Mouse (Mus musculus): ENCODE data around the gene Hsf5. TPM values are rescaled to one million over a fixed set of nuclear protein-coding genes. Genes with fewer than 3 reads are reported as not detected.
A peak's percentile ranks its signal among the peaks of the same experiment; 100 is the strongest.

The Hsf5 gene
- polyA plus RNA-seq, 1 experiment from 2014 or later = 0.41 TPM

DNA sequence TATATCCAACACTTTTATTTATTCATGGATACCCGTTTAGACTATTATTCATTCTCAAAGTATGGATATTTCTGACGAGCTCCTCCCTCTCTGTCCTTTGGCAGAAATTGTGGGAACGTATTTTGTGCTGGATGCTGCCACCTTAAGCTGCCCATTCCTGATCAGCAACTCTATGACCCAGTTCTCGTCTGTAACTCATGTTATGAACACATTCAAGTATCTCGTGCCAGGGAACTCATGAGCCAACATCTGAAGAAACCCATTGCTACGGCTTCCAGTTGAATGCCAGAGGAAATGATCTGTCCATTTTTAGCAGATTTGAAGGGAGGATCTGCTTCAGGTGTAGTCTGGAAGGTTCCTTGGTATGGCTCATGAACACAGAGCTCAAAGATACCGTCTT lies 3.0 kb upstream of the Hsf5 start:
- Histone ChIP-seq H3K4me1 (ENCODE audit: insufficient read depth) (no peaks in the 10 kb centered on the region), H3K9ac (no peak overlapping the region), H3K4me3 (ENCODE audit: low read depth, low read length) (no peak overlapping the region), H3K4me2 (no peak overlapping the region), H3K27ac (ENCODE audit: low read depth) (no peak overlapping the region), H3K9me3 (ENCODE audit: low read depth, low read length) (no peaks in the 10 kb centered on the region), H3K27me3 (ENCODE audit: insufficient read depth, low read length) (no peaks in the 10 kb centered on the region), H3K36me3 (ENCODE audit: insufficient read depth) (peaks cover 96% of the 10 kb centered on the region)
- 86% methylated on average over 7 of the region's 7 CpGs for WGBS
- DNase-seq (no peak), ATAC-seq (ENCODE audit: insufficient read depth) (no peak)
- TF ChIP-seq CTCF (IDR thresholded peaks at IDR 0.05; ENCODE audit: low read depth) = no peak

DNA sequence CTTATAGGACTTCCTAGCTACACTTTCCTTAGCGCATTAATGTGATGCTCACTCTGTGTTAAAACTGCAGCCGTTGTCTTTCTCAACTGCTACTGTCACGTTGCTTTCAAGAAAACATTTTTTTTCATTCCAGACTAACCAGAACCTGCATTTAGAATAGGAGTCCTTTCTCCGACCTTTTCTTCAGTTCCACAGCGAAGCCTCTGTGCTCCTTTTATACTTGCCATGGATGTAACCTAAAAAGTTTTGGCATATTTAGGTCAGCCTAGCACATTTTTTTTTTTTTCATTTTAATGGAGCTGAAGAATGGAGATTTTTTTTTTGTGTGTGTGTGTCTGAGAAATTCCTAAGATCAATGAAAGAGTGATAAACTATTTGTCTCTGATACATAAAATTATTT lies 1.4 kb upstream of the Hsf5 start:
- no peak overlapping the region for H3K9ac ChIP-seq
- no peak overlapping the region for H3K27ac ChIP-seq (ENCODE audit: low read depth)
- H3K4me3 ChIP-seq (ENCODE audit: low read depth, low read length) = no peak overlapping the region
- TF ChIP-seq CTCF (IDR thresholded peaks at IDR 0.05; ENCODE audit: low read depth) = no peak
- H3K4me1 ChIP-seq (ENCODE audit: insufficient read depth) = no peaks in the 10 kb centered on the region
- no peaks in the 10 kb centered on the region for H3K9me3 ChIP-seq (ENCODE audit: low read depth, low read length)
- no peaks in the 10 kb centered on the region for H3K27me3 ChIP-seq (ENCODE audit: insufficient read depth, low read length)
- H3K36me3 ChIP-seq (ENCODE audit: insufficient read depth) = peaks cover 83% of the 10 kb centered on the region
- no peak overlapping the region for H3K4me2 ChIP-seq
- 90% methylated on average over 5 of the region's 5 CpGs for WGBS
- DNase-seq = no peak
- ATAC-seq (ENCODE audit: insufficient read depth) = no peak

DNA sequence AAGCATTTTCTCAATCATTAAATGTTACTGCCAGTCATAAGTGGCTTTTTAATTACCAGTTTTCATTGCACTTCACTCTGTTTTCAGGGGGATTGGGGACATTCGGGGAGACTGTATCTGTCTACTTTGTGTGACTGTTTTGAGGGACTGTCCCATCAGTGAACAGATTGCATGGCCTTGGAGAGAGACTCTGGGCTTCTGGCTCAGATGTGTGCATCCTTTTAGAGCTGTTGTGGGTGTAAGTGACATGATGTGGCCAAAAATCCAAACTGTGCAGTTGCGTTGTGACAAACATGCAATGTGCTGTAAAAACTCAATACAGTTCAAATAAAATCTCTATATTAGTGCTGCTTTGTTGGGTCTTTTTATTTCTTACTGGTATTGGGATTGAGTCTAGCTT lies 1.0 kb upstream of the Hsf5 start:
- DNase-seq (no peak), ATAC-seq (ENCODE audit: insufficient read depth) (no peak)
- H3K4me1 ChIP-seq (ENCODE audit: insufficient read depth) = no peaks in the 10 kb centered on the region
- H3K9me3 ChIP-seq (ENCODE audit: low read depth, low read length) = no peaks in the 10 kb centered on the region
- no peaks in the 10 kb centered on the region for H3K27me3 ChIP-seq (ENCODE audit: insufficient read depth, low read length)
- H3K4me2 ChIP-seq = no peak overlapping the region
- WGBS = 91% methylated on average over 2 of the region's 2 CpGs
- H3K36me3 ChIP-seq (ENCODE audit: insufficient read depth) = peaks cover 80% of the 10 kb centered on the region
- no peak overlapping the region for H3K27ac ChIP-seq (ENCODE audit: low read depth)
- H3K4me3 ChIP-seq (ENCODE audit: low read depth, low read length) = no peak overlapping the region
- no peak for TF ChIP-seq CTCF (IDR thresholded peaks at IDR 0.05; ENCODE audit: low read depth)
- H3K9ac ChIP-seq = no peak overlapping the region

DNA sequence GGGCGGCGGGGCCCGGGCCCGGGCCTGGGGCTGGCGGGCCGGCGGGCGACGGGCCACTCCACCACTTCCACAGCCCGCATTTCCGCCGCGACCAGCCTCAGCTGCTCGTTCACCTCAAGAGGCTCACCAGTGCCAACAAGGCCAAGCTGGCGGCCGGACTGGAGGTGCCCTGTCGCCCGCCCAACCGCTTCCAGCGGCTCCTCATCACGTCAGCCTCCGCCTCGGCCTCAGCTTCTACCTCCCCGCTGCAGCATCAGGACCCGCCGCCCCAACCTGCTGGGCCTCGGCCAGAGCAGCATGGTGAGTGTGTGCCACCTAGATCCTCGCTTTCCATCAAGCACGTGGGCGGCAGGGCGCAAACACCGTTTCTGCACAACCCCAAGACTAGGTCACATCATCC lies 642 bp downstream of the Hsf5 start:
- Histone ChIP-seq H3K9ac (no peak overlapping the region), H3K4me3 (ENCODE audit: low read depth, low read length) (no peak overlapping the region), H3K27me3 (ENCODE audit: insufficient read depth, low read length) (no peaks in the 10 kb centered on the region), H3K27ac (ENCODE audit: low read depth) (no peak overlapping the region), H3K36me3 (ENCODE audit: insufficient read depth) (peaks cover 71% of the 10 kb centered on the region), H3K9me3 (ENCODE audit: low read depth, low read length) (no peaks in the 10 kb centered on the region), H3K4me1 (ENCODE audit: insufficient read depth) (no peaks in the 10 kb centered on the region), H3K4me2 (no peak overlapping the region)
- DNase-seq (no peak), ATAC-seq (ENCODE audit: insufficient read depth) (no peak)
- TF ChIP-seq CTCF (IDR thresholded peaks at IDR 0.05; ENCODE audit: low read depth) = no peak
- 90% methylated on average over 32 of the region's 32 CpGs for WGBS

DNA sequence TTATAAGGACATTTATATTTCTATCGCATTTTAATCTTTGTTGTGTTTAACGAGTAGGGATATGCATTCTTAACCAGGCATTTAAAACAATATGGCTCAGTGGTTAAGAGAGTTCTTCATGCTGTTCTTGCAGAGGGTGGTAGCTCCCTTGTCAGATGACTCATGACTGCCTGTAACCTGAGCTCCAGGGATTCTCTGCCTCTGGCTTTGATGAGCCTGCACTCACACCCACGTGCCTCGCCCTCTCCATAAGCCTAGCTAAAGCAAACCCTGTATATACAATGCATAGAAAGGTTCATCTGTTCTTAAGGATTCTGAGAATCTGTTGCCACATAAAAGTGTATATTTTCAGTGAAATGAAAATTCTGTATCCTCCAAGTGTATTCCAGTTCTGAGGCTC lies 6.2 kb downstream of the Hsf5 start:
- TF ChIP-seq CTCF (IDR thresholded peaks at IDR 0.05; ENCODE audit: low read depth) = no peak
- no peaks in the 10 kb centered on the region for H3K9me3 ChIP-seq (ENCODE audit: low read depth, low read length)
- no peak for DNase-seq
- WGBS = 68% methylated on average over 4 of the region's 4 CpGs
- H3K4me2 ChIP-seq = no peak overlapping the region
- no peaks in the 10 kb centered on the region for H3K27me3 ChIP-seq (ENCODE audit: insufficient read depth, low read length)
- no peak overlapping the region for H3K9ac ChIP-seq
- H3K36me3 ChIP-seq (ENCODE audit: insufficient read depth) = peaks cover 50% of the 10 kb centered on the region
- ATAC-seq (ENCODE audit: insufficient read depth) = no peak
- H3K4me1 ChIP-seq (ENCODE audit: insufficient read depth) = no peaks in the 10 kb centered on the region
- no peak overlapping the region for H3K4me3 ChIP-seq (ENCODE audit: low read depth, low read length)
- H3K27ac ChIP-seq (ENCODE audit: low read depth) = no peak overlapping the region

DNA sequence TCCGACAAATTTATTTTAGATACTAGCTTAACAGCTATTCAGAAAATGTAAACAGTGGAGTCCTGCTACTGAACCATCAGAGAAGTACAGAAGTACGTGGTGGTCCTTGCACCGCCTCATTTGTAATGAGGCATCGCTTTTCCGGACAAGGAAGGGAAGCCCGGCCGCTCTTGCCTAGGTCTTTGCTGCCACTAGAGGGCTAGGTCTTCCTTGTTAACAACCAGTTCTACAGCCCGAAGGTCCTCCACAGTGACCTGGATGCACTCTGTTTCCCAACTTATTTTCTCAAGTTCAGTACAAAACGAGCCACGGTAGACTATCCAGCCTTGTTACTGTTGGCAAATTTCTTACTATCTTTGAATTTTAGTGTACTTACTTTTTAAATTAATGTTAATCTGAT lies 12.9 kb downstream of the Hsf5 start:
- TF ChIP-seq CTCF (IDR thresholded peaks at IDR 0.05; ENCODE audit: low read depth) = peak; percentile 79
- Histone ChIP-seq H3K27ac (ENCODE audit: low read depth) (no peak overlapping the region), H3K4me3 (ENCODE audit: low read depth, low read length) (no peak overlapping the region), H3K36me3 (ENCODE audit: insufficient read depth) (peaks cover 14% of the 10 kb centered on the region), H3K9ac (no peak overlapping the region), H3K4me1 (ENCODE audit: insufficient read depth) (no peaks in the 10 kb centered on the region), H3K27me3 (ENCODE audit: insufficient read depth, low read length) (no peaks in the 10 kb centered on the region), H3K4me2 (no peak overlapping the region), H3K9me3 (ENCODE audit: low read depth, low read length) (no peaks in the 10 kb centered on the region)
- DNase-seq (peak; percentile 80), ATAC-seq (ENCODE audit: insufficient read depth) (no peak)
- 18% methylated on average over 10 of the region's 10 CpGs for WGBS

DNA sequence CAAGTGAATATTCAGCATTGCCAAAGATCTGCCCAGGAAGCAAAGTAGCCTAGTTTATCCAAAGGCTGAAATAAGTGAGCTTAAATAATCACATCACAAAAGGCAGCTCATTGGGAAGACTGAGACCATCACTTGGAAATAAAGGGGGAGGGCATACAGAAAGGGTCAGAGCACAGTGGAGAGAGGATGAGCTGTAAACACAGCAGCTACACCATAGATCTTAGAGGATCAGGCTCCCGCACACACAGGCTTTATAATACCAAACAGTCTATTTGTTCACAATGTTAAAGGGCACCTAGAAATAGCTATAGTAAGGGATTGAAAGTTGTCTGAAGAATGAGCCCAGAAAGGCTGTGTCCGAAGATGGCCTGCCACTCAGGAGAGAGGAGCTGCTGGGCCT lies 21.8 kb downstream of the Hsf5 start:
- Histone ChIP-seq H3K4me1 (ENCODE audit: insufficient read depth) (peaks cover 2% of the 10 kb centered on the region; the same call in 1 of the 2 replicates), H3K27me3 (ENCODE audit: insufficient read depth, low read length) (no peaks in the 10 kb centered on the region), H3K9me3 (ENCODE audit: low read depth, low read length) (no peaks in the 10 kb centered on the region), H3K27ac (ENCODE audit: low read depth) (peak overlapping the region; percentile 46; the same call in 1 of the 2 replicates), H3K36me3 (ENCODE audit: insufficient read depth) (0 out of 2 replicates have a peak, but pooled peaks cover 7% of the 10 kb centered on the region), H3K4me3 (ENCODE audit: low read depth, low read length) (peak overlapping the region; percentile 43), H3K9ac (peak overlapping the region; percentile 71), H3K4me2 (peak overlapping the region; percentile 74)
- WGBS = 17% methylated on average over 2 of the region's 2 CpGs
- no peak for TF ChIP-seq CTCF (IDR thresholded peaks at IDR 0.05; ENCODE audit: low read depth)
- ATAC-seq (ENCODE audit: insufficient read depth) (peak; percentile 70; the same call in 1 of the 2 replicates), DNase-seq (no peak)

DNA sequence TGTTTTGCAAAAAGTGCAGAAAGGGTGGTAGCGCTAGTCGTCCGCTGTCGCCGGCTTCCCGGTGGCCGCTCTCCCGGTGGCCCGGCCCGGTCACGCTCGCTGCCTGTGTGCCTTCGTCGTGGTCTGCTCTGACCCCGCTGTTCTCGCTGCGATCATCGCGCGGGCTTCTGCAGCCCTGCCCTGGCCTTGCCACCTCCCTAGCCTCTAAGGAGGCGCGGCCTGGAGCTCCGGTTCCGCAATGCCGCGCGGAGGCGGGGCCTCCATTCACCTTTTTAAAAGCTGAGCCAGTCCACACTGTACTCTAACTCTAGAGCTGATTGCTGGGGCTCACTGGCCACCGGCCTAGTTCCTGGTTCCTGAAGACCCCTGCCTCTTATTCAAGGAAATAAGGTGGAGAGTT lies 22.2 kb downstream of the Hsf5 start:
- H3K4me3 ChIP-seq (ENCODE audit: low read depth, low read length) = peak overlapping the region; percentile 43
- H3K9me3 ChIP-seq (ENCODE audit: low read depth, low read length) = no peaks in the 10 kb centered on the region
- H3K4me2 ChIP-seq = peak overlapping the region; percentile 74
- no peak for TF ChIP-seq CTCF (IDR thresholded peaks at IDR 0.05; ENCODE audit: low read depth)
- 0 out of 2 replicates have a peak, but pooled peaks cover 7% of the 10 kb centered on the region for H3K36me3 ChIP-seq (ENCODE audit: insufficient read depth)
- WGBS = 2% methylated on average over 29 of the region's 29 CpGs
- peaks cover 2% of the 10 kb centered on the region; the same call in 1 of the 2 replicates for H3K4me1 ChIP-seq (ENCODE audit: insufficient read depth)
- DNase-seq = peak; percentile 74
- peak; percentile 91 for ATAC-seq (ENCODE audit: insufficient read depth)
- H3K9ac ChIP-seq = peak overlapping the region; percentile 71
- peak overlapping the region; percentile 46; the same call in 1 of the 2 replicates for H3K27ac ChIP-seq (ENCODE audit: low read depth)
- H3K27me3 ChIP-seq (ENCODE audit: insufficient read depth, low read length) = no peaks in the 10 kb centered on the region
